Mouse (Mus musculus): Measurements from ENCODE around the gene Gm28048. TPM values are rescaled to one million over a fixed set of nuclear protein-coding genes. Genes with fewer than 3 reads are reported as not detected.
A peak's percentile ranks its signal among the peaks of the same experiment; 100 is the strongest.

The Gm28048 gene
- polyA plus RNA-seq, 1 experiment from 2014 or later = 3.4 TPM

DNA sequence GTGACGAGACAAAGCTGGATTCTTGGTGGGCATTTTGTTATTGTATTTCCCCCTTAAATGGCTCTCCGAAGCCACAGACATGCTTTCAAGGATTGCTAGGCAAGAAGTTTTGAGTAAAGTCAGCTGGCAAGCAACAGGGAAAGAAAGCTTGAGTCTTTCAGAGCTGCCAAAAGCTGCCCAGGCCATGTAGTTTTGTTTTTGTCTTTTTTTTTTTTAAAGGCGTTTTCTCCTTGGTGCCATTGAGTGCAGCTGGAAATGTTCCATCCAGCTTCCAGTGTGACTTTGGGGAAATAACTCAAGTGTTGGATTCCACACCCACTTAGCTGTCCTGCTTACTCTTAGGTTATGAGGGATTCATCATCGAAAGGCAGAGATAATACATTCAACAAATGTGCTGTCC, 120.6 kb downstream of the Gm28048 start:
- Histone ChIP-seq H3K27me3 (peaks cover 68% of the 10 kb centered on the region), H3K4me3 (no peak overlapping the region), H3K4me1 (peaks cover 41% of the 10 kb centered on the region), H3K9me3 (replicated peaks) (no peaks in the 10 kb centered on the region), H3K4me2 (no peak overlapping the region), H3K9ac (no peak overlapping the region), H3K36me3 (ENCODE audit: poor library complexity, severe bottlenecking) (no peaks in the 10 kb centered on the region), H3K27ac (no peak overlapping the region)
- ATAC-seq = no peak
- 61% methylated on average over 4 of the region's 4 CpGs for WGBS

GRCm38 (mm10) chr11:22860335-22861227, 121.3 kb downstream of the Gm28048 start, which contains the start of gene B3gnt2:
B3gnt2 (minus strand) TSS chr11:22860961.
- Histone ChIP-seq H3K4me2 (peak within 1 kb of the TSS; percentile 97), H3K27me3 (peaks cover 68% of the 10 kb centered on the region), H3K4me1 (peaks cover 41% of the 10 kb centered on the region), H3K4me3 (peak within 1 kb of the TSS; percentile 71), H3K9me3 (replicated peaks) (no peaks in the 10 kb centered on the region), H3K36me3 (ENCODE audit: poor library complexity, severe bottlenecking) (no peaks in the 10 kb centered on the region), H3K27ac (no peak within 1 kb of the TSS), H3K9ac (peak within 1 kb of the TSS; percentile 66)
- WGBS = 5% methylated on average over 41 of the region's 41 CpGs
- 0 out of 2 replicates have a peak, but pooled peaks have one; percentile 6 for ATAC-seq

DNA sequence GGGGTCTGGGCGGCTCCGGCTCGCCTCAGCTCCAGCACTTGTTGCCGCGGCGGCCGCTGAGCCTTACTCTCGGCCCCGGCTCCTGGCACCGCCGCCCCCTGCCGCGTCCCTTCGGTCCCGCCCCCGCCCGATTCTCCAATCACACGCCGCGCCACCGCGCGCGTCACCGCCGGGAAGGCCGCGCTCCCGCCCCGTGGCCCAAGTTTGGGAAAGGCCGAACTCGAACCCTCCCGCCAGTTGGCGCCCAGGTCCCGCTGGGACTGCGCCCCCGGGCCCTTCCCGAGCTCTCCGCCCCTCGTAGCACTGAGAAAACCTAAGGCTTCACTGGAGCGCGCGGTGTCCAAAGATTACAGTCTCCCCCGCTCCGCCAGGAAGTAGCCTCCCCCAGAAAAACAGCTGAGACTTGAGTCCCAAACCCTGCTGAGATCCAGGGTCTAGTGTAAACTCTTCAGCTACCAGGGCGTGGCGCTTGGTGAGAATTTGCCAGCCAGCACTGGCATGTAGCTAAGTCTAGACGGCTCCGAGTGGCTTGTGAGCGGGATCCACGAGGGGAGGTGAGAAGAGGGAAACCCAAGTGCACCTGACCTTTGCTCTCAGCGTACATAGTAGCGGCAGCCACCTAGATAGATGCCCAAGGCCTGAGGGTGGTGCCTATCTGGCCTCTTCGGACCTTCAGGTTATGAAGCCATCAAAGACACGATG, 122.1 kb downstream of the Gm28048 start:
- ATAC-seq = peak; percentile 88
- Histone ChIP-seq H3K4me1 (peaks cover 38% of the 10 kb centered on the region), H3K36me3 (ENCODE audit: poor library complexity, severe bottlenecking) (no peaks in the 10 kb centered on the region), H3K27ac (no peak overlapping the region), H3K9me3 (replicated peaks) (no peaks in the 10 kb centered on the region), H3K4me2 (peak overlapping the region; percentile 97), H3K27me3 (peaks cover 68% of the 10 kb centered on the region), H3K9ac (peak overlapping the region; percentile 66), H3K4me3 (peak overlapping the region; percentile 71)
- under 1% methylated on average over 44 of the region's 55 CpGs for WGBS

- H3K36me3 ChIP-seq (ENCODE audit: poor library complexity, severe bottlenecking) = no peaks in the 10 kb centered on the region
- peak overlapping the region; percentile 97 for H3K4me2 ChIP-seq
- 2% methylated on average over 8 of the region's 41 CpGs for WGBS
- peaks cover 68% of the 10 kb centered on the region for H3K27me3 ChIP-seq
- no peak overlapping the region for H3K27ac ChIP-seq
- peak overlapping the region; percentile 66 for H3K9ac ChIP-seq
- no peaks in the 10 kb centered on the region for H3K9me3 ChIP-seq (replicated peaks)
- peaks cover 33% of the 10 kb centered on the region for H3K4me1 ChIP-seq
- peak overlapping the region; percentile 71 for H3K4me3 ChIP-seq
- no peak; the same call in none of the 2 replicates for ATAC-seq
These were observed 122.6 kb downstream of the Gm28048 start for GRCm38 (mm10) chr11:22859301-22859632.

DNA sequence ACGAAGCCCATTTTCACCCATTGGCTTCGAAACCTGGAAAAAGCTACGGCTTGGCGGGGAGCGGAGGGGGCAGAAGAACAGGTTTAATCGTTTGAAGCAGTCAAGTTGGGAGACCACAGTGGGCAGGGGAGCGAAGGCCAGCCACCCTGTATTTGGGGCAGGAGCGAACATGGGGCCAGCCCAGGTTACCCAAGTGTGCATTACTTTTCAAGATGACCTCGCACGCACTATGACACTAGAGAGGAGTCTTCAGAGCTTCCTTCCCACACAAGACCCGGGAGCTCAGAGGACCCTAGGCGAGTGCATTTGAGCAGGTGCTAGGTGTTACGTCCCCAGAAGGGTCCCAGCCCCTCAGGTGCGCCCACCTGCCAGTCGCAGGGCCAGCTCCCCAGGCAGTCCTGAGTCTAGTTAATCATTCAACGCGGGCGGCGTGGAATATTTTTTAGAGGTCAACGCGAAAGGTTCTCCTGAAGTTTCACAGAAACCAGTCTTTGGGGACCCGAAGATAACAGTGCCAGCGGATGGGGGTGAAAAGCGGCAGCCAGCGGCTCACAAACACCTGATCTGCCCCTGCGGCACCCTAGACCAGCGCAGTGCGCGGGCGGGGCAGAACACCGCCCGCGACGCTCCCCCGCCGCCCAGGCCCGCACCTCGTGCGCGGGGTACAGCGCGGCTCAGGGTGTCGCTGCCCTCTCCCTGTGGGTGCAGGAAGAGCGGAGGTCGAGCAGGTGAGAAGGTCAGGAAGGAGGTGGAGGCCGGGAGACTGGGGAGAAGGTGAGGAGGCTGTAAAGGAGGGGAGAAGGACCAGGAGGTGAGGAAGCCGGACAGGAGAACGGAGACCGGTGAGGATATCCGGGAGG, 123.2 kb downstream of the Gm28048 start:
- ATAC-seq = peak; percentile 56
- WGBS = 2% methylated on average over 50 of the region's 50 CpGs
- peak overlapping the region; percentile 97 for H3K4me2 ChIP-seq
- no peaks in the 10 kb centered on the region for H3K9me3 ChIP-seq (replicated peaks)
- H3K27ac ChIP-seq = no peak overlapping the region
- peaks cover 67% of the 10 kb centered on the region for H3K27me3 ChIP-seq
- peak overlapping the region; percentile 71 for H3K4me3 ChIP-seq
- no peaks in the 10 kb centered on the region for H3K36me3 ChIP-seq (ENCODE audit: poor library complexity, severe bottlenecking)
- H3K9ac ChIP-seq = peak overlapping the region; percentile 66
- peaks cover 27% of the 10 kb centered on the region for H3K4me1 ChIP-seq

DNA sequence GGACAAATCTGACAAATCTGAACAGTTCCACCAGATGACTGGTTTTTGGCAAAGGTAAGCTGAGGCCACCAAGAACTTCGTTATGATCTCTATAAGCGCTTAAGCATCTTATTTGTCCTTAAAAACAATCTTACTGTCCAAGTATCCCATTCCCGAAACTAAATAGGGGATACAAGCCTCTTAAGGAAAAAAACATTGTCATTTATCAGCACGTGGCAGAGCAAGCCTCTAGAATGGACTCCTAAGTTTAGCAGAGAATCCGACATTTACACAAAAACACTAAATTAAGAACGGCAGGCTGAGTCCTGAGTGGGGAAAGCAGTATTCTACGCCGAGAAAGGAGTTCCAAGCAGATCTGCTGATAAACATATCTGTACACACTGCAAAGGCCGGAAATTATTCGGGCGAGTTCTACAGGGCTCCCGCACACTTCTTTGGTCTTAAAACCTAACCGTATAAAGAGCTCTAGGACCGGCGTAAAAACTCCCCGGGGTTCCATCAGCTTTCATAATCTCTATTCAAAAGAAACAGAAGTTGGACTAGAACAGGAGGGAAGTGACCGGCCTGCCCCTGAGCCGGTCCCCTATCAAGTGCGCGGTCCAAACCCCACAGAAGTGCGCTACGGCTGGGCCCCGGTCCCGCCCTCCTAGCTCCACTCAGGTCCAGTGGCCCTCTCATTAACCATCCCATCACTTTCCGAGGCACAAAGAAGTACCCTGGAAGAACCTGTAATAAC, 124.0 kb downstream of the Gm28048 start:
- WGBS = 14% methylated on average over 25 of the region's 25 CpGs
- peak overlapping the region; percentile 71 for H3K4me3 ChIP-seq
- H3K27me3 ChIP-seq = peaks cover 60% of the 10 kb centered on the region
- peak overlapping the region; percentile 97 for H3K4me2 ChIP-seq
- no peaks in the 10 kb centered on the region for H3K36me3 ChIP-seq (ENCODE audit: poor library complexity, severe bottlenecking)
- H3K9me3 ChIP-seq (replicated peaks) = no peaks in the 10 kb centered on the region
- H3K4me1 ChIP-seq = peaks cover 23% of the 10 kb centered on the region
- no peak for ATAC-seq
- peak overlapping the region; percentile 66; the same call in 1 of the 2 replicates for H3K9ac ChIP-seq
- H3K27ac ChIP-seq = no peak overlapping the region

DNA sequence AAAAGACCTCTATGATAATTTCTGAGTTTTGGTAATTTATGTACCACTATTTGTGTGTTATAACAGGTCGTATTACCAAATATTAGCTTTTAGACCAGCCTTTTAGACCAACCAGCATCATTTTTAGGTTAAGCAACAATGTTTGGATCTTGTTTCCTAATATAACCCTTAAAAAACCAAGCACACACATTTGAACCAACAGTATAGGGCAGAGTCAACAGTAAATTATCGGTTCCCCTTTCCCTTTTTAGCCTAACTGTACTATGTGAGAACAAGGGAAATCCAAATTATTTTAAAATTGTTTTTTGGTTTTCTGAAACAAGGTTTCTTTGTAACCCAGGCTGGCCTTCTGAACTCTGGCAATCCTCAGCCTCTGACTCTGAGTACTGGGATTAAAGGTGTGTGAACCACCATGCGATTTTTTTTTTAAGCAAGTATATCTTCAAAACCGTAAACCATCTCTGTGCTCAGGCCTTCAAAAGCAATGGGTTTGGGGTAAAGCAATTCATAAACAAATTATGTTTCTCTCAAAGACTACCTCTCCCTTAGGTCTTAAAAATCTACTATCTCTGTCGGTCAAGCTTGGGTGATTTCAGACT, 124.7 kb downstream of the Gm28048 start:
- Histone ChIP-seq H3K27me3 (peaks cover 56% of the 10 kb centered on the region), H3K4me3 (no peak overlapping the region), H3K4me1 (peaks cover 23% of the 10 kb centered on the region), H3K9ac (no peak overlapping the region), H3K4me2 (no peak overlapping the region), H3K36me3 (ENCODE audit: poor library complexity, severe bottlenecking) (no peaks in the 10 kb centered on the region), H3K27ac (no peak overlapping the region), H3K9me3 (replicated peaks) (no peaks in the 10 kb centered on the region)
- ATAC-seq = no peak
- 78% methylated on average over 5 of the region's 5 CpGs for WGBS

DNA sequence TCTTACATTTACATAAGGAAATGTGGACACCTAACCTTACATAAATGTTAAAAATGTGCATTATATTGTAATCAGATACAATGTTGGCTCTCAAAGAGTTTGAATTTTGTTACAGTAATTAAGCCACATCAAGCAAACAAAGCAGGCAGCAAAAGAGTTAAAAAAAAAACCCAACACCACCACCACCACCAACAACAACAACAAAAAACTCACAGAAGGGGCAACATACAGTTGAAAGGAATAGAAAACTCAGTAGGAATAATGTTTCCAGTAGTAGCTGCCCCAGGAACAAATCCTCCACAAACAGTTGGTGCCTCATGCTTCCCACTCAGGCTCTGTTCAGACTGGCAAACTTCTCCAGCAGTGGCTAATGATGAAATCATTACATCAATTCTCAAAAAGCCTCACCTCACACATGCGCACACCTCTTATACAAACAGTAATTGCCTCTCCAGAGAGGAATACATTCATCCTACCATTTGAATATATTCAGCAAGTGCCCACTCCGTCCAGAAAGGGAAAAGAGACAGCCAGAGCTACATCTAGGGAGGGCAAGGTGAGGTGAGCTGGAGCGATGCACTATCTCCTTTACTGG, 125.4 kb downstream of the Gm28048 start:
- Histone ChIP-seq H3K4me3 (no peak overlapping the region), H3K9ac (no peak overlapping the region), H3K27ac (no peak overlapping the region), H3K4me1 (peaks cover 23% of the 10 kb centered on the region), H3K27me3 (peaks cover 51% of the 10 kb centered on the region), H3K36me3 (ENCODE audit: poor library complexity, severe bottlenecking) (no peaks in the 10 kb centered on the region), H3K9me3 (replicated peaks) (no peaks in the 10 kb centered on the region), H3K4me2 (no peak overlapping the region)
- ATAC-seq = no peak
- 76% methylated on average over 3 of the region's 3 CpGs for WGBS

DNA sequence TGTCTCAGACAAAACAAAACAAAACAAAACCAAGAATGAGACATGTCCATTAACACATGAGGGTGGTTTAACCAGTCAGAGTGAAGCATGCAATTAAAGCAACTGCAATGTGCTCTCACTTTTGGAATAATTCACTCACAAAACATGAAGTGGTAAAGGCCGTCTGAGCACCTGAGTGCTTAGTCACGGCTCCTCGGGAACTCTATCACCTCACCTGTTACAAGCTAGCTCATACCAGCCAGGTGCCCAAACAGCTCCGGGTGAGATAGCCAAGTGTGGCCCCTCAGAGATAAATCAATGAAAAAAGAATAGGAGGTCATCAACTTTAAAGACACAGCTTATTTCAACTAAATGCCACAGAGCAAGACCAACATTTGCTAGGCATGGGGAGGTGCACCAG, 127.3 kb downstream of the Gm28048 start:
- H3K4me3 ChIP-seq = no peak overlapping the region
- WGBS = 90% methylated on average over 4 of the region's 4 CpGs
- H3K4me1 ChIP-seq = peaks cover 12% of the 10 kb centered on the region
- peaks cover 32% of the 10 kb centered on the region for H3K27me3 ChIP-seq
- H3K4me2 ChIP-seq = no peak overlapping the region
- no peak for ATAC-seq
- no peak overlapping the region for H3K9ac ChIP-seq
- H3K36me3 ChIP-seq (ENCODE audit: poor library complexity, severe bottlenecking) = no peaks in the 10 kb centered on the region
- H3K27ac ChIP-seq = no peak overlapping the region
- H3K9me3 ChIP-seq (replicated peaks) = no peaks in the 10 kb centered on the region

GRCm38 (mm10) chr11:22853477-22854157, 128.3 kb downstream of the Gm28048 start:
- WGBS = 39% methylated on average over 2 of the region's 2 CpGs
- H3K9ac ChIP-seq = no peak overlapping the region
- peaks cover 6% of the 10 kb centered on the region for H3K4me1 ChIP-seq
- H3K4me2 ChIP-seq = no peak overlapping the region
- H3K27me3 ChIP-seq = peaks cover 23% of the 10 kb centered on the region
- H3K4me3 ChIP-seq = no peak overlapping the region
- no peak for ATAC-seq
- no peaks in the 10 kb centered on the region for H3K36me3 ChIP-seq (ENCODE audit: poor library complexity, severe bottlenecking)
- no peak overlapping the region for H3K27ac ChIP-seq
- no peaks in the 10 kb centered on the region for H3K9me3 ChIP-seq (replicated peaks)
